Mouse (Mus musculus): Measurements from ENCODE around the gene Dalrd3. TPM values are rescaled to one million over a fixed set of nuclear protein-coding genes. Genes with fewer than 3 reads are reported as not detected.

Gene Dalrd3
- total and polyA plus RNA-seq, 3 experiments = 67.2 to 325 (median 70.7) TPM

Small RNA genes lying within 50 kb of the gene (microRNA-seq; reads per million reads assigned to microRNA genes)
- gene Gm24083 = 0 reads per million in 2 experiments
- gene Mir191 = 0 reads per million in 2 experiments
- 820 to 1,162 reads per million in 2 experiments for gene Mir425

Other genes starting within 250 kb of the Dalrd3 start
- gene Gpx1, start 231.0 kb upstream of the Dalrd3 start, total RNA-seq (2021) = 100 to 1,000 TPM; 694 to 927 TPM
- 1,573 and 1,924 TPM in 2 replicates for gene Gpx1, start 231.0 kb upstream of the Dalrd3 start, polyA plus RNA-seq (2012; rRNA removed)
- gene Usp4, start 222.0 kb upstream of the Dalrd3 start, total RNA-seq (2021) = 100 to 1,000 TPM; 100 to 122 TPM
- 47.0 and 52.3 TPM in 2 replicates for gene Usp4, start 222.0 kb upstream of the Dalrd3 start, polyA plus RNA-seq (2012; rRNA removed)
- gene 1700102P08Rik, start 177.1 kb upstream of the Dalrd3 start, total RNA-seq (2021) = 1 to 10 TPM in 1 of 2 experiments, under 1 TPM in 1; 0.52 to 1.8 TPM
- gene 1700102P08Rik, start 177.1 kb upstream of the Dalrd3 start, polyA plus RNA-seq (2012; rRNA removed) = 0.37 and 0.86 TPM in 2 replicates
- gene Ccdc36, start 141.4 kb upstream of the Dalrd3 start, total RNA-seq (2021) = not detected
- gene Ccdc36, start 141.4 kb upstream of the Dalrd3 start, polyA plus RNA-seq (2012; rRNA removed) = not detected in 2 replicates
- not detected for gene BC048562, start 133.4 kb upstream of the Dalrd3 start, total RNA-seq (2021)
- not detected in 2 replicates for gene BC048562, start 133.4 kb upstream of the Dalrd3 start, polyA plus RNA-seq (2012; rRNA removed)
- gene Ccdc71, start 109.4 kb upstream of the Dalrd3 start, total RNA-seq (2021) = 10 to 100 TPM; 27.8 to 46.5 TPM
- gene Ccdc71, start 109.4 kb upstream of the Dalrd3 start, polyA plus RNA-seq (2012; rRNA removed) = 23.0 and 28.1 TPM in 2 replicates
- gene Klhdc8b, start 108.3 kb upstream of the Dalrd3 start, total RNA-seq (2021) = 10 to 100 TPM; 19.4 to 24.5 TPM
- gene Klhdc8b, start 108.3 kb upstream of the Dalrd3 start, polyA plus RNA-seq (2012; rRNA removed) = 73.1 and 81.9 TPM in 2 replicates
- 100 to 1,000 TPM in 1 of 2 experiments, 10 to 100 TPM in 1; 94.0 to 107 TPM for gene Lamb2, start 90.2 kb upstream of the Dalrd3 start, total RNA-seq (2021)
- gene Lamb2, start 90.2 kb upstream of the Dalrd3 start, polyA plus RNA-seq (2012; rRNA removed) = 136 and 150 TPM in 2 replicates
- gene Usp19, start 79.3 kb upstream of the Dalrd3 start, total RNA-seq (2021) = 100 to 1,000 TPM; 172 to 248 TPM
- gene Usp19, start 79.3 kb upstream of the Dalrd3 start, polyA plus RNA-seq (2012; rRNA removed) = 221 and 261 TPM in 2 replicates
- 100 to 1,000 TPM; 186 to 192 TPM for gene Qars, start 62.2 kb upstream of the Dalrd3 start, total RNA-seq (2021)
- gene Qars, start 62.2 kb upstream of the Dalrd3 start, polyA plus RNA-seq (2012; rRNA removed) = 173 and 186 TPM in 2 replicates
- 100 to 1,000 TPM; 105 to 126 TPM for gene Qrich1, start 53.1 kb upstream of the Dalrd3 start, total RNA-seq (2021)
- 119 and 129 TPM in 2 replicates for gene Qrich1, start 53.1 kb upstream of the Dalrd3 start, polyA plus RNA-seq (2012; rRNA removed)
- gene Impdh2, start 9.6 kb upstream of the Dalrd3 start, total RNA-seq (2021) = 100 to 1,000 TPM in 1 of 2 experiments, 10 to 100 TPM in 1; 75.6 to 123 TPM
- gene Impdh2, start 9.6 kb upstream of the Dalrd3 start, polyA plus RNA-seq (2012; rRNA removed) = 93.8 and 121 TPM in 2 replicates
- 10 to 100 TPM; 60.7 to 68.7 TPM for gene Ndufaf3, start 2.5 kb upstream of the Dalrd3 start, total RNA-seq (2021)
- gene Ndufaf3, start 2.5 kb upstream of the Dalrd3 start, polyA plus RNA-seq (2012; rRNA removed) = 76.7 and 98.4 TPM in 2 replicates
- 100 to 1,000 TPM in 1 of 2 experiments, 10 to 100 TPM in 1; 91.5 to 126 TPM for gene Wdr6, start 8.9 kb downstream of the Dalrd3 start, total RNA-seq (2021)
- gene Wdr6, start 8.9 kb downstream of the Dalrd3 start, polyA plus RNA-seq (2012; rRNA removed) = 132 and 151 TPM in 2 replicates
- gene P4htm, start 27.8 kb downstream of the Dalrd3 start, total RNA-seq (2021) = 1 to 10 TPM; 7.1 to 8.3 TPM
- 14.7 and 17.2 TPM in 2 replicates for gene P4htm, start 27.8 kb downstream of the Dalrd3 start, polyA plus RNA-seq (2012; rRNA removed)
- gene Arih2, start 79.5 kb downstream of the Dalrd3 start, total RNA-seq (2021) = 10 to 100 TPM; 52.0 to 74.6 TPM
- 19.7 and 23.9 TPM in 2 replicates for gene Arih2, start 79.5 kb downstream of the Dalrd3 start, polyA plus RNA-seq (2012; rRNA removed)
- gene Slc25a20, start 92.2 kb downstream of the Dalrd3 start, total RNA-seq (2021) = 100 to 1,000 TPM; 123 to 170 TPM
- gene Slc25a20, start 92.2 kb downstream of the Dalrd3 start, polyA plus RNA-seq (2012; rRNA removed) = 38.0 and 46.7 TPM in 2 replicates
- gene Prkar2a, start 119.4 kb downstream of the Dalrd3 start, total RNA-seq (2021) = 10 to 100 TPM; 28.1 to 43.7 TPM
- 12.1 and 14.6 TPM in 2 replicates for gene Prkar2a, start 119.4 kb downstream of the Dalrd3 start, polyA plus RNA-seq (2012; rRNA removed)
- 10 to 100 TPM; 82.9 to 85.9 TPM for gene Ip6k2, start 213.9 kb downstream of the Dalrd3 start, total RNA-seq (2021)
- 73.4 and 92.1 TPM in 2 replicates for gene Ip6k2, start 213.9 kb downstream of the Dalrd3 start, polyA plus RNA-seq (2012; rRNA removed)
- gene Nckipsd, start 238.5 kb downstream of the Dalrd3 start, total RNA-seq (2021) = 10 to 100 TPM; 11.1 to 12.0 TPM
- gene Nckipsd, start 238.5 kb downstream of the Dalrd3 start, polyA plus RNA-seq (2012; rRNA removed) = 43.1 and 54.5 TPM in 2 replicates